Mouse (Mus musculus) ZHBTc4 (cell line): ENCODE results near the gene Sp8.

Experiments used
- DNase-seq: peaks from one replicate; pipeline ENCODE4 v3.0.0-alpha.2; 2011; ENCODE audit warnings: low read depth, low spot score

Sp8 gene

GRCm38 (mm10) chr12:118848496-118849202 lies 2.5 kb downstream of the Sp8 start:
- DNase-seq: peak; percentile 77

GRCm38 (mm10) chr12:118849203-118849861 lies 3.2 kb downstream of the Sp8 start:
- DNase-seq: peak; percentile 88

- DNase-seq: peak; percentile 72
Observed at GRCm38 (mm10) chr12:118849996-118850395, 3.9 kb downstream of the Sp8 start.

- DNase-seq: no peak
Observed at GRCm38 (mm10) chr12:118850851-118851410, 4.8 kb downstream of the Sp8 start.

- no peak for DNase-seq
Observed at GRCm38 (mm10) chr12:118853331-118853730, 7.2 kb downstream of the Sp8 start.

GRCm38 (mm10) chr12:118854401-118854800 lies 8.3 kb downstream of the Sp8 start:
- DNase-seq: peak; percentile 28

GRCm38 (mm10) chr12:118854831-118855453 lies 8.8 kb downstream of the Sp8 start:
- peak; percentile 94 for DNase-seq

- peak; percentile 83 for DNase-seq
Observed at GRCm38 (mm10) chr12:118856151-118856550, 10.0 kb downstream of the Sp8 start.

- no peak for DNase-seq
Observed at GRCm38 (mm10) chr12:118872673-118873072, 26.5 kb downstream of the Sp8 start.

GRCm38 (mm10) chr12:118882790-118883189 lies 36.7 kb downstream of the Sp8 start:
- DNase-seq: no peak

- DNase-seq: no peak
Observed at GRCm38 (mm10) chr12:118887964-118888363, 41.8 kb downstream of the Sp8 start.
